Mouse (Mus musculus) kidney, postnatal 36 days (tissue): ENCODE results near the gene Gemin4.

Experiments
- DNase-seq, 2 experiments: peaks; one replicate each; pipeline ENCODE4 v3.0.0; 2021 to 2022; ENCODE audit warnings: mixed read lengths in 2 of 2

Gemin4 gene

DNA sequence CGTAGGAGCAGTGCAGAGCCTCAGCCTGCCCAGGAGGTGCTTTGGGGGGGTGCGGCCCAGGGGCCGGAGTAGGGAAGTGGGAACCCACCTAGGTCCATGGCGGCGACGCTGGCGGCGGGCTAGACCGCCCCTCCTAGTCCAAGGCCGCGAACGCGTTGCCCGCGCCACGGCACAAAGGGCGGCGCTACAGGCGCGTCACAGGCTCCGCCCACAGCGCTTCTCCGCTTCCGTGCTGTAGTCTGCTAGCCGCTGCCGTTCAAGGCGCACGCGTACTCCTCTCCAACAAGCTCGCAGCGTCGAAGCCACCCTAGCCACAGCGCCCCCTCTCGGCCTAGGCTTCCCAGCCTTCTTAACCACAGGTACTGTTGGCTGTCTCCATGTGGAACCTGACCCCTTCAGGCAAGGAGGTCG is at the start of gene Gemin4, which contains the start of gene Dbil5:
Gene Gemin4 (minus strand): TSS at position 275 of the 411 bp plus-strand sequence.
Gene Dbil5 (plus strand): TSS at position 219 of the 411 bp plus-strand sequence.
- DNase-seq = peak; percentile 98 to 99

- DNase-seq = no peak
Observed at GRCm38 (mm10) chr11:76262611-76263351, 45.3 kb upstream of the Gemin4 start.

DNA sequence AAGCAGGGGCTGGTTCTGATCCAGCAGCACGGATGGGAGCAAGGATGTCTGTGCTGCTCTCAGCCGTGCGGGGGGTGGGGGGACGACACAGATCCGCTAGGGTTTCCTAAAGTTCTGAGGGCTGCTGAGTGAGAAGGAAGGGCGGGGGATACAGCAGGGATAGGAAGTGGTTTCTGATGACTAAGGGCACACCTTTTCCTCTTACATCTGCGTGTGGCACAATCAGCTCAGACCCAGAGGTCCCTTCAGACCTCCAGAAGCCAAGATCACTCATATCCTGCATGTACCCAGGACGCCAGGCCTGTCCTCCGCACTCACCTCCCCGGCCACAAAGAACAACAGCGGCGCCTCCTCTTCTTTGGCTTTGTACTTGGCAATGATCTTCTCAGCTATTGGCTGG is 43.8 kb upstream of the Gemin4 start:
- peak; percentile 30 to 61 for DNase-seq

DNA sequence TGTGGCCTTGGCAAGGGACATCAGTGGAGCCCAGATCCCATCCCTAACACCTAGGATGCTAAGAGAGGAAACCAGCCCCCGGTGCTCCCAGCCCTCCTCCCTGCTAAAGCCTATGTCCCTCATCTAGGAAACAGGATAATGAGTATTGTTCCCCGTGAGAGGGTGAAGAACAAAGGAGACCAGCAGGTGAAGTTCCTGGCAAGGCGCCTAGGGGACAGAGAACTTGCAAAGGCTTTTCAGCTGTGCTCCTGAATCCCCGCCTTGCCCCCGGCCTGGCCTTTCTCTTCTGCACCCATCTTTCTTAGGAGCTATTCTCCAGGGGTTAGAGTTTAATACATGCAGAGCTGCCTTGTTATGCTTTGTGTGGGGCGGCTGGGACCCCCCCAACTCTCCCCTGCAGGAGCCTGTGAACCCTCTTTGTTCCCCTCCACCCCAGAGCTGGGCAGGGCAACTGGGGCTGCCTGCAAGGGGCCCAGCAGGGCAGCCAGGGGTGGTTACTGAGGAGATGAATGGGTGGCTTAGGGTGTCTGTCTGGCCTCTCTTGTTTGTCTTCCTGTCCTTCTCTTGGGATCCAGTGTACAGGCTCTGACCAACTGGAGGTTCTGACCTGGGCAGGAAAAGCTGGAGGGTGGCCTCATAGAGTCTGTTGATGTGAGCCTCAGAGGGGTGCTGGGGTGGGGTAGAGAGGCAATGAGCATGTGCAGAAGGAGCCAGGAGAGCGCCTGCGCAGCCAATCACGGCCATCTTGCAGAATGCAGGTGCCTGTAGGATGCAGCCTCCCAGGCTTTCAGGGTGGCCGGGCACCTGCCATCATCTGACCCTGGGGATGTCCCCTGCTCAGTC is 43.0 kb upstream of the Gemin4 start:
- DNase-seq = no peak

DNA sequence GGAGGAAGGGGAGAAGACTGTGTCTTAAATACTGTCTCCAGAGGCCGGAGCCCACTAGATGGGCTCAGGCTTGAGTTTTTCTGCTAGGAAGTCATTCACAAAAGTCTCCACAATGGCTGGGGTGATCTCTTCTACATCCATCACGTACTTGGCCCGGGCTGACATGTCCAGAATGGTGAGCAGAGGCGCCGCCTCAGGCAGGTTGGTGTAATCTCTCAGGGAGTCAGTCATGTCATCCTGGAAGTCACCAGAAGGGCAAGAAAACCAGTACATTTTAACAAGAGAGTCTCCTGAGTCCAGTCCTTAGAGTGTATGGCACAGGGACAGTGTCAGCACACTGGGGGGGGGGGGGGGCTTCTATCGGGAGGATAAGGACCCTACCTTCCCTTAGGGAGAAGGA is 41.0 kb upstream of the Gemin4 start:
- DNase-seq = no peak

GRCm38 (mm10) chr11:76257386-76257785 is 39.9 kb upstream of the Gemin4 start:
- no peak for DNase-seq

DNA sequence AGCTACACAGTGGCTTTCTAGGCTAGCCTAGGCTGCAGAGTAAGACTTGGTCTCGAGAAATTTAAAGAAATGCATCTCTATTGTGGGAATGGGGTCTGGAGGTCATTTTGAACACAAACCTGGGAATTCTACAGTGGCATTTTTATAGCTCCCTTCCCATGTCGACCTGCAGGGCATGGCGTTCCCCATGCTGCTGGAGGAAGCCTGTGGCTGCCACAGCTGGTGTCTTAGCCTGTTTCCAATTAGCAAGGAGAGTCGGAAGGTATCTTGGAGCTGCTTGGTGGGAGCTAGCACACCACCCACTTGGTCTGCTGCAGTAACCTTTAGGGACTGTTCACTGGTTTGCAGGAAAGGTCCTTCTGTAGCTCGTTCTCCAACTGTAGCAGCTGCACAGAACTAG is 38.7 kb upstream of the Gemin4 start:
- DNase-seq = no peak

DNA sequence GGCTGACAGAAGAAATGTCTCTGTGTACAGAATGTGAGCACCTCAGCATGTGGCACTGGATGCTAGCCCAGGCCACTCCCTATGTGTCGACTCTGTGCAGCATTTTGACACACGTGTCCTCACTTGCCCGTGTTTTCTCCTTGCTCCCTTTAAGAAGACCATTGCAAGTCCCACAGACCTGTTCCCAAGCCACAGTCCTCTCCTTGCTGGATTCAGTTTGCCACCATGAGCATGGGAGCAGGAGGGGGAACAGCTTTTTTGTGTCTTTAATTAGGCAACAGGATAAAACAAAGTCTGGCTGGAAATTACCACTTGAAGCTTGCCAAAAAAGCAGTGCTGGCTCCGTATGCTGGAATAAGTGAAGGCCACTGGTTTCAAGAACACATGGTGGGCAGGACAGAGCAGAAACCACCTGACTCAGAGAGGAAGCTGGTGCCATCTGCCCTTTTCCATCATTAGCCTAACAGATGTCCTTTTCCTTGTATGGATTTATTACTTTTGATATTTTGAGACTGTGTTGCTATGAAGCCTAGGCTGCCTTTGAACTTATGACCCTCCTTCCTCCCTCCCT is 38.1 kb upstream of the Gemin4 start:
- no peak for DNase-seq

- no peak for DNase-seq
Observed at GRCm38 (mm10) chr11:76253918-76254264, 36.4 kb upstream of the Gemin4 start.

- DNase-seq = peak; percentile 84 to 93
Observed at GRCm38 (mm10) chr11:76253145-76253917, 35.9 kb upstream of the Gemin4 start.

DNA sequence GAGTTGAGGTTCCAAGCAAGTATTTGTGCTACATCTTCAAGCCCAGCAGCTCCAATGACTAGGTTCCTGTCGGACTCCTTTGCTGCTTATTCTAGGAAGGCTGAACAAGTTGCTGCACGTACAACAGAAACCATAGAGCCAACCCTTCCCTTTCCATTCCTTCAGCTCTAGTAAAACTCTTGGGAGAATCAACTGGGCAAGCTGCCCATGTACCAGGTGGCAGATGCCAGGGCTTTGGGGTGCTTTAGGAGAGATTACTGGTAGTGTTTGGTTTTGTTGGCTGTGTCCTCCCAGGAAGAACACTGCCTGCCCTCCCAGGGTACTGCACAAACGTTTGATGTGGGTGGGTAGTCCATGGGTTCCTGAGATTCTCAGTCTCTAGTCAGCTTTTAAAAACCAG is 34.6 kb upstream of the Gemin4 start:
- no peak for DNase-seq

GRCm38 (mm10) chr11:76247239-76247638 is 29.8 kb upstream of the Gemin4 start:
- DNase-seq = no peak

GRCm38 (mm10) chr11:76246439-76246838 is 29.0 kb upstream of the Gemin4 start:
- no peak for DNase-seq

GRCm38 (mm10) chr11:76243811-76244546 is 26.5 kb upstream of the Gemin4 start:
- no peak for DNase-seq

GRCm38 (mm10) chr11:76242901-76243810 is 25.7 kb upstream of the Gemin4 start, which contains the start of the genes Mrm3 and Glod4:
Mrm3 (plus strand) TSS chr11:76243715.
Glod4 (minus strand) TSS chr11:76243725.
- DNase-seq = peak; percentile 93 to 96

GRCm38 (mm10) chr11:76239750-76240149 is 22.3 kb upstream of the Gemin4 start:
- DNase-seq = no peak

- DNase-seq = no peak
Observed at GRCm38 (mm10) chr11:76236136-76236535, 18.7 kb upstream of the Gemin4 start.

DNA sequence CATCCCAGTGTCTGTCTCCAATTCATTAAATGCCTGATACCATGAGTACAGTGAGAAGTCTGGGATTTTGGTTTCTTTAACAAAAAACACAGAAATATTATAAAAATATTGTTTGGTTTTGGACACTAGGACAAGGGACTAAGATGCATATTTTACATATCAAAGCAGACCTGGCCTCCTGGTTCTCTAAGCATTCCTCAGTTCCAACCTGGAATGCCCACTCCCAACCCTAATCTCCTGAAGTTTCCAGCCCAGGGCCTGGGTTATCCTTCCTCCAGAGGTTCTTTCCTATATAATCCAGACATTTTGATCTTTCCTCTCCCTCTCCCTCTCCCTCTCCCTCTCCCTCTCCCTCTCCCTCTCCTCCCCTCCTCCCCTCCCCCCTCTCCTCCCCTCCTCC is 7.6 kb upstream of the Gemin4 start:
- DNase-seq = no peak

GRCm38 (mm10) chr11:76224631-76225030 is 7.2 kb upstream of the Gemin4 start:
- no peak for DNase-seq

- DNase-seq = peak; percentile 68 to 71
Observed at GRCm38 (mm10) chr11:76216681-76217389, 629 bp downstream of the Gemin4 start.
